Mouse (Mus musculus): Measurements from ENCODE around the gene Defb30. TPM values are rescaled to one million over a fixed set of nuclear protein-coding genes. Genes with fewer than 3 reads are reported as not detected.

Gene Defb30
- polyA plus RNA-seq (2015; fragmentation: Nextera tagmentation; extraction: Ambion mirVana): not detected in 2 replicates

DNA sequence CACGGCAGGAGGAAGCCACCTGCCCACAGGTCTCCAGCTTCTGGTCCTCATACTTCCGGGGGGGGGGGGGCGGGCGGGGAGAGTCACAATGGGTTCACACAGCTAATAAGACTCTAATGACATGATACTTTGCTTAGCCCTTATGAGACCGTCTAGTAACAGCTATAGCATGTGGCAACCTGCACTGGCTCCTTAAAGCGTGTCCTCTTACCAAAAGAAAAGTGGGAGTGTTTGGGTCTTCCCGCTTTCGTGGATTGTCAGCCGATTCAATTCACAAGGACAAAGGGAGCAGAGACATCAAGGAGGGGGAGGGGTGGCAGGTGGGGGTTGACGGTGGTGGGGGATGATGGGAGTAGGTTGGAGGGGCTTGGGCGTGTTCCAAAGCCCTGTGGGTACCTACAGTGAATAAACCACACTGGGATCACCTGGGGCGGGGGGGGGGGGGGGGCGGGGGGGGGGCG, at the start of gene Defb30:
TSS of gene Defb30 (minus strand) at position 51 of the 461 bp plus-strand sequence.
- Histone ChIP-seq H3K4me3 (replicated peaks) (no peak within 1 kb of the TSS), H3K4me1 (replicated peaks) (no peaks in the 10 kb centered on the region), H3K4me2 (replicated peaks) (no peak within 1 kb of the TSS), H3K36me3 (no peaks in the 10 kb centered on the region), H3K9me3 (no peaks in the 10 kb centered on the region), H3K27me3 (no peaks in the 10 kb centered on the region), H3K27ac (no peak within 1 kb of the TSS), H3K9ac (replicated peaks) (no peak within 1 kb of the TSS)
- 65% methylated on average over 12 of the region's 14 CpGs for WGBS
- no peak for ATAC-seq

GRCm38 (mm10) chr14:63067708-63068107, 17.9 kb upstream of the Defb30 start:
- no peak overlapping the region for H3K9ac ChIP-seq (replicated peaks)
- H3K36me3 ChIP-seq: no peaks in the 10 kb centered on the region
- no peak overlapping the region for H3K4me3 ChIP-seq (replicated peaks)
- H3K4me2 ChIP-seq (replicated peaks): no peak overlapping the region
- H3K9me3 ChIP-seq: no peaks in the 10 kb centered on the region
- H3K4me1 ChIP-seq (replicated peaks): 0 out of 2 replicates have a peak, but pooled peaks cover 4% of the 10 kb centered on the region
- no peak overlapping the region for H3K27ac ChIP-seq
- no peaks in the 10 kb centered on the region for H3K27me3 ChIP-seq
- no peak for ATAC-seq
- WGBS: 86% methylated on average over 15 of the region's 15 CpGs

DNA sequence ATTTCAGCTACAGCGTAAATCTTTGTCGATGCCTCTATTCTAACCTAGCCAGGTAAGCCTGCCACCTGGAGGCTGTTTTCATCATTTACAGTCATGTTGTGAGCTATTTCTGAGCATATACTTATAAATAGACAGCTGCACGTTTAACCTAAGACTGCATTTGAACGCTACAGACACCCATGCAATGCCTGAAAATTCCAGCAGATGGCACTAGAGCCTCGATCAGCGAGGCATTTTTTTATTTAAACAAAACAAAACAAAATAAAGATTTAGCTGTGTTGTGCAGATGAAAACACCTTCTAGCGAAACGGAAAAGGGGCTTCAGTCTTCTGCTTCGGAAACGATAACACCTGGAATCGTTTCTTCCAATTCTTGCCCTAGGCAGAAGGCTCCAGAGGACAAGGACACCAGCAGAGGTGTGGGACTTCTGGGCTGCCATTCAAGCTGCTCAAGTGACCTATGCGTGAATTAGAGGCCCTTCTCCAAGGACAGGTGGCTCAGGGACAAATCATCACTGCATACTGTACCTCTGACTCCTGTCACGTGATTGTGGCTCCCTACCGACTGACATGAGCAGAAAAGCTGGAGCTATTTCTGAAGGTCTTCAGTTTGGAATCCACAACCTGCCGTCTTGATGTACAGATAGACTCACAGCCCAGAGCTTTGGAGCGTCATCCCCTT, 17.0 kb upstream of the Defb30 start:
- 0 out of 2 replicates have a peak, but pooled peaks cover 4% of the 10 kb centered on the region for H3K4me1 ChIP-seq (replicated peaks)
- H3K27ac ChIP-seq: no peak overlapping the region
- no peak overlapping the region for H3K4me3 ChIP-seq (replicated peaks)
- no peak for ATAC-seq
- H3K9ac ChIP-seq (replicated peaks): 0 out of 2 replicates have a peak overlapping the region, but pooled peaks have one; percentile 37
- no peaks in the 10 kb centered on the region for H3K27me3 ChIP-seq
- H3K4me2 ChIP-seq (replicated peaks): peak overlapping the region; percentile 35
- H3K36me3 ChIP-seq: no peaks in the 10 kb centered on the region
- H3K9me3 ChIP-seq: no peaks in the 10 kb centered on the region
- WGBS: 39% methylated on average over 16 of the region's 16 CpGs

- Histone ChIP-seq H3K27ac (no peak overlapping the region), H3K9ac (replicated peaks) (no peak overlapping the region), H3K27me3 (no peaks in the 10 kb centered on the region), H3K36me3 (no peaks in the 10 kb centered on the region), H3K4me2 (replicated peaks) (no peak overlapping the region), H3K4me1 (replicated peaks) (0 out of 2 replicates have a peak, but pooled peaks cover 4% of the 10 kb centered on the region), H3K4me3 (replicated peaks) (no peak overlapping the region), H3K9me3 (no peaks in the 10 kb centered on the region)
- WGBS: 78% methylated on average over 5 of the region's 5 CpGs
- no peak for ATAC-seq
Observed at GRCm38 (mm10) chr14:63065391-63065790, 15.6 kb upstream of the Defb30 start.

DNA sequence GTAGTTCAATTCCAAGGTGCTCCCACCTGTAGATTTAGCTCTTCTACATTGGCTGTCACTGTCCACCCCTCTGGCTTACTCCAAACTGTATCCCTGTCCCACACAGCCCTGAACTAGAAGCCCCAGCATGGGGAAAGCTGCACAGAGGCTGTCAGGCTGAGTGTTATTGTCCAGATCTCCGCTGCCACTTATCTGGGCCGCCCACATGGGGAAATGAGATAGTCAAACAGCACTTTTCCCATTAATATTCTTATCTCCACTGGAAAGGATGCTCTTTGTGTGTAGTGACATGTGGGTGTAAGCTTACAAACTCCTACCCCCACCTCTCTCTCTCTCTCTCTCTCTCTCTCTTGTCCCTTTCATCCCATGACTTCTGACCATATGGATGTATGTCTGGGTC, 12.4 kb upstream of the Defb30 start:
- no peak for ATAC-seq
- Histone ChIP-seq H3K4me1 (replicated peaks) (0 out of 2 replicates have a peak, but pooled peaks cover 4% of the 10 kb centered on the region), H3K27ac (no peak overlapping the region), H3K27me3 (no peaks in the 10 kb centered on the region), H3K9ac (replicated peaks) (no peak overlapping the region), H3K4me3 (replicated peaks) (no peak overlapping the region), H3K36me3 (no peaks in the 10 kb centered on the region), H3K4me2 (replicated peaks) (no peak overlapping the region), H3K9me3 (no peaks in the 10 kb centered on the region)
- 92% methylated on average over 2 of the region's 2 CpGs for WGBS

GRCm38 (mm10) chr14:63060361-63060760, 10.6 kb upstream of the Defb30 start:
- ATAC-seq: no peak
- H3K4me1 ChIP-seq (replicated peaks): no peaks in the 10 kb centered on the region
- no peak overlapping the region for H3K4me2 ChIP-seq (replicated peaks)
- no peaks in the 10 kb centered on the region for H3K9me3 ChIP-seq
- H3K4me3 ChIP-seq (replicated peaks): no peak overlapping the region
- WGBS: 92% methylated on average over 10 of the region's 10 CpGs
- H3K27ac ChIP-seq: no peak overlapping the region
- no peaks in the 10 kb centered on the region for H3K27me3 ChIP-seq
- H3K9ac ChIP-seq (replicated peaks): no peak overlapping the region
- H3K36me3 ChIP-seq: no peaks in the 10 kb centered on the region

- WGBS: 44% methylated on average over 6 of the region's 6 CpGs
- H3K4me3 ChIP-seq (replicated peaks): no peak overlapping the region
- H3K36me3 ChIP-seq: no peaks in the 10 kb centered on the region
- H3K9ac ChIP-seq (replicated peaks): no peak overlapping the region
- no peaks in the 10 kb centered on the region for H3K9me3 ChIP-seq
- peak; percentile 45; the same call in 1 of the 2 replicates for ATAC-seq
- no peaks in the 10 kb centered on the region for H3K27me3 ChIP-seq
- no peaks in the 10 kb centered on the region for H3K4me1 ChIP-seq (replicated peaks)
- H3K4me2 ChIP-seq (replicated peaks): no peak overlapping the region
- H3K27ac ChIP-seq: no peak overlapping the region
Observed at GRCm38 (mm10) chr14:63054729-63055128, 5.0 kb upstream of the Defb30 start.

GRCm38 (mm10) chr14:63050769-63051168, 1.0 kb upstream of the Defb30 start:
- Histone ChIP-seq H3K9me3 (no peaks in the 10 kb centered on the region), H3K4me1 (replicated peaks) (no peaks in the 10 kb centered on the region), H3K9ac (replicated peaks) (no peak overlapping the region), H3K27ac (no peak overlapping the region), H3K4me2 (replicated peaks) (no peak overlapping the region), H3K36me3 (no peaks in the 10 kb centered on the region), H3K27me3 (no peaks in the 10 kb centered on the region), H3K4me3 (replicated peaks) (no peak overlapping the region)
- no peak for ATAC-seq
- WGBS: 42% methylated on average over 5 of the region's 5 CpGs

- 82% methylated on average over 3 of the region's 3 CpGs for whole genome bisulfite sequencing
- no peak within 1 kb of the TSS for H3K4me3 ChIP-seq (replicated peaks)
- ATAC-seq: no peak
Observed at GRCm38 (mm10) chr14:63046691-63047090, 3.1 kb downstream of the Defb30 start, which contains the start of gene Defb42. Defb42 (plus strand) TSS chr14:63046991.

GRCm38 (mm10) chr14:63020524-63021156, 29.1 kb downstream of the Defb30 start:
- ATAC-seq: no peak
- 57% methylated on average over 6 of the region's 6 CpGs for WGBS
- no peaks in the 10 kb centered on the region for H3K27me3 ChIP-seq
- no peaks in the 10 kb centered on the region for H3K9me3 ChIP-seq
- H3K4me2 ChIP-seq (replicated peaks): no peak overlapping the region
- no peak overlapping the region for H3K9ac ChIP-seq (replicated peaks)
- H3K36me3 ChIP-seq: no peaks in the 10 kb centered on the region
- H3K4me3 ChIP-seq (replicated peaks): no peak overlapping the region
- H3K27ac ChIP-seq: no peak overlapping the region
- H3K4me1 ChIP-seq (replicated peaks): no peaks in the 10 kb centered on the region

More at GRCm38 (mm10) chr14:63046691-63047090, 3.1 kb downstream of the Defb30 start, which contains the start of gene Defb42:
- H3K36me3 ChIP-seq: no peaks in the 10 kb centered on the region
- no peak within 1 kb of the TSS for H3K27ac ChIP-seq
- H3K4me1 ChIP-seq (replicated peaks): no peaks in the 10 kb centered on the region
- H3K9ac ChIP-seq (replicated peaks): no peak within 1 kb of the TSS
- H3K9me3 ChIP-seq: no peaks in the 10 kb centered on the region
- no peak within 1 kb of the TSS for H3K4me2 ChIP-seq (replicated peaks)
- H3K27me3 ChIP-seq: no peaks in the 10 kb centered on the region

- WGBS: 86% methylated on average over 4 of the region's 4 CpGs
- ATAC-seq: no peak
- H3K9me3 ChIP-seq: peaks cover 3% of the 10 kb centered on the region; the same call in 1 of the 2 replicates
- H3K4me3 ChIP-seq (replicated peaks): no peak overlapping the region
- H3K4me1 ChIP-seq (replicated peaks): no peaks in the 10 kb centered on the region
- H3K4me2 ChIP-seq (replicated peaks): no peak overlapping the region
- H3K27ac ChIP-seq: no peak overlapping the region
- H3K9ac ChIP-seq (replicated peaks): no peak overlapping the region
- H3K27me3 ChIP-seq: no peaks in the 10 kb centered on the region
- no peaks in the 10 kb centered on the region for H3K36me3 ChIP-seq
Observed at GRCm38 (mm10) chr14:63014667-63015066, 35.1 kb downstream of the Defb30 start.

DNA sequence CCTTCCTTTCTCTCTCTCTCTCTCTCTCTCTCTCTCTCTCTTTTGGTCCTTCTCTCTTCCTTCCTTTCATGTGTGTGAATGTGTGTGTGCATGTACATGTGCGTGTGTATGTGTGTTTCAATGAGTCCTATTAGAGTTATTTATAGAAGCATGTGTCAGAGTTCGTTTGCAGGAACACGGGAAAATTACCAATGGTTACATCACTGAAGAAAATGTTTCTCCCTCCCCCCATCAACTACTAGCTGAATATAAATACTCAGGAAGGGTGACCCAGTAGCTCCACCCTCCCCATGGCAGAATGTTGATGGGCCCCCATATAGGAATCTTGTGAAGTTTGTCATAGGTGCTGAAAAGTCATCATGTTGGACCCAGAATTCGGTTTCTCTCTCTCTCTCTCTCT, 36.7 kb downstream of the Defb30 start:
- ATAC-seq: no peak
- peaks cover 3% of the 10 kb centered on the region; the same call in 1 of the 2 replicates for H3K9me3 ChIP-seq
- H3K27ac ChIP-seq: no peak overlapping the region
- H3K9ac ChIP-seq (replicated peaks): no peak overlapping the region
- no peaks in the 10 kb centered on the region for H3K27me3 ChIP-seq
- no peak overlapping the region for H3K4me2 ChIP-seq (replicated peaks)
- H3K36me3 ChIP-seq: no peaks in the 10 kb centered on the region
- WGBS: 85% methylated on average over 4 of the region's 4 CpGs
- no peaks in the 10 kb centered on the region for H3K4me1 ChIP-seq (replicated peaks)
- no peak overlapping the region for H3K4me3 ChIP-seq (replicated peaks)
